Mouse (Mus musculus): ENCODE results near the gene 1700001K19Rik. TPM values are rescaled to one million over a fixed set of nuclear protein-coding genes. Genes with fewer than 3 reads are reported as not detected.

Gene 1700001K19Rik
- polyA plus RNA-seq (2015; fragmentation: Nextera tagmentation; extraction: Ambion mirVana) = not detected in 2 replicates

DNA sequence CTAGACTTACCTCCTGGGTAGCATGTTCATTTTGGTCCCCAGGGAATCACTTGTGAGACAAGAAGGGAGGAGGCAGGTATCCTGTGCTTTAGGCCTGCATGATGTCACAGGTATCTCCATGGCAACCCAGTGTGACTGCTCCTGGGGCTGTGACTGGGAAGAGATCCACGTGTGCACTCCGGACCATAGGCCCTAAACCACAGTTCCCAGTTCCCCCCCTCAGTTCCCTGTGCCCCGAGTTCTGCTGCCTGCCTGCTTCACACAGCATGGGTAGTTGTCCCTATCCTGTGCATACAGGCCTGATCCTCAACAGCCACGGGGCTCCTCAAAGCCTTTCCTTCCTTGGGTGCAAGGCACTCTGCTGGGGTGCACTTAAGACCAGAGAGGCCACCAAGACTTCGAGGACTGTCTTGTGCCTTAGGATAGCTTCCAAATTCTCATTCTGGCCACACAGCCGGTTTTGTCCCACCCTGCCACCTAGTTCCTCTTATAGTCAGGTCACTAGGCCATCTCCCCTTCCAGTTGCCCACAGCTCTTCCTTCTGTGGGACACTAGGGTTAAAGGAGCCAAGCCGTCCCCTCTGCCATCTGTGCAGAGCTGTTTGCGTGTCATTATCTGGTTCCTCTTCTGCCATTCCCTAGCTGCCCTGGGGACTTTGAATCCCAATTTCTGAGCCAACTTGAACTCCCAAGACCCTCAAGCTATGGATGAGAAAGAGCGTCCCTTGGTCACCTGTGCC, at the start of gene 1700001K19Rik:
1700001K19Rik (minus strand) TSS at position 59 of the 739 bp plus-strand sequence.
- Histone ChIP-seq H3K27me3 (replicated peaks; ENCODE audit: insufficient read depth, low read length) (no peaks in the 10 kb centered on the region), H3K4me2 (replicated peaks; ENCODE audit: low read depth, low read length) (no peak within 1 kb of the TSS), H3K9ac (replicated peaks; ENCODE audit: low read depth) (no peak within 1 kb of the TSS), H3K4me3 (ENCODE audit: low read depth, low read length) (no peak within 1 kb of the TSS), H3K36me3 (ENCODE audit: insufficient read depth, low read length) (no peaks in the 10 kb centered on the region), H3K27ac (ENCODE audit: low read length) (no peak within 1 kb of the TSS), H3K9me3 (ENCODE audit: low read length) (no peaks in the 10 kb centered on the region), H3K4me1 (ENCODE audit: insufficient read depth, low read depth, low read length) (no peaks in the 10 kb centered on the region; the same call in 1 of the 2 replicates)
- DNase-seq (ENCODE audit: low spot score) (no peak), ATAC-seq (no peak)
- WGBS = 64% methylated on average over 9 of the region's 9 CpGs
- no peak for TF ChIP-seq EP300 (IDR thresholded peaks at IDR 0.05)
- no peak for TF ChIP-seq CTCF (IDR thresholded peaks at IDR 0.05)

DNA sequence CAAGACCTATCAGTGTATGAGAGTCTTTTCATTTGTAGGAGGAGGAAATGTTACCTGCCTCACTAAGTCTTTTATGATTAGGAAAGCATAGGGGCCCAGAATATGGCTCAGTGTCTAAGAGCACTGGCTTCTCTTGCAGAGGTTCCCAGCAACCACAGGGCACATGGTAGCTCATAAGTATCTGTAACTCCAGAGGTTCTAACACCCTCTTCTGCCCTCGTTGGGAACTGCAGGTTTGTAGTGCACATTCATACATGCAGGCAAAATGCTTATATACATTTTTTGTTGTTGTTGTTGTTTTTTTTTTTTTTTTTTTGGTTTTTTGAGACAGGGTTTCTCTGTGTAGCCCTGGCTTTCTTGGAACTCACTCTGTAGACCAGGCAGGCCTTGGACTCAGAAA, 44.0 kb upstream of the 1700001K19Rik start:
- ATAC-seq (no peak), DNase-seq (ENCODE audit: low spot score) (no peak)
- H3K9me3 ChIP-seq (ENCODE audit: low read length) = no peaks in the 10 kb centered on the region
- TF ChIP-seq EP300 (IDR thresholded peaks at IDR 0.05) (no peak), CTCF (IDR thresholded peaks at IDR 0.05) (no peak)
- H3K36me3 ChIP-seq (ENCODE audit: insufficient read depth, low read length) = no peaks in the 10 kb centered on the region
- H3K4me2 ChIP-seq (replicated peaks; ENCODE audit: low read depth, low read length) = no peak overlapping the region
- no peak overlapping the region for H3K27ac ChIP-seq (ENCODE audit: low read length)
- 32% methylated on average over 1 of the region's 1 CpGs for WGBS
- no peak overlapping the region for H3K4me3 ChIP-seq (ENCODE audit: low read depth, low read length)
- H3K27me3 ChIP-seq (replicated peaks; ENCODE audit: insufficient read depth, low read length) = no peaks in the 10 kb centered on the region
- no peaks in the 10 kb centered on the region for H3K4me1 ChIP-seq (ENCODE audit: insufficient read depth, low read depth, low read length)
- no peak overlapping the region for H3K9ac ChIP-seq (replicated peaks; ENCODE audit: low read depth)

DNA sequence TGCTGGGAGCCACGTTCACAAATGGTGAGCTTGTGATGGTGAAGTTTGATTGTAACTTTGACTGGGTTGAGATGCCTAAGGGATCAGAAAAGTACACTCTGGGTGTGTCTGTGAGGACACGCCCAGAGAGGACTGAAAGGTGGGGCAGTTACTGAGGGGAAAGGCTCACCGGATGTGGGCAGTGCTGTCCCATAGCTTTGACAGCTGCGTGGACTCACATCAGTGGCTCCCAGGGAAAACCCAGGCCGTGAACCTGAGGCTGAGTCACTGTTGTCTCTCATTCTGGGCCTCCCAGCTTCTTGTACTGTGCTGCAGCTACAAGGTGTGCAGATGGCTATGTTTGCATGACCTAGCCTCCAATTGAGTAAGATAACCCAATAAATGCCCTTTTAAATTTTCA, 43.1 kb upstream of the 1700001K19Rik start:
- TF ChIP-seq EP300 (IDR thresholded peaks at IDR 0.05) (no peak), CTCF (IDR thresholded peaks at IDR 0.05) (no peak)
- H3K4me2 ChIP-seq (replicated peaks; ENCODE audit: low read depth, low read length) = no peak overlapping the region
- no peaks in the 10 kb centered on the region for H3K36me3 ChIP-seq (ENCODE audit: insufficient read depth, low read length)
- ATAC-seq = no peak
- no peaks in the 10 kb centered on the region for H3K27me3 ChIP-seq (replicated peaks; ENCODE audit: insufficient read depth, low read length)
- no peak overlapping the region for H3K4me3 ChIP-seq (ENCODE audit: low read depth, low read length)
- no peaks in the 10 kb centered on the region for H3K4me1 ChIP-seq (ENCODE audit: insufficient read depth, low read depth, low read length)
- no peaks in the 10 kb centered on the region for H3K9me3 ChIP-seq (ENCODE audit: low read length)
- no peak for DNase-seq (ENCODE audit: low spot score)
- no peak overlapping the region for H3K27ac ChIP-seq (ENCODE audit: low read length)
- H3K9ac ChIP-seq (replicated peaks; ENCODE audit: low read depth) = no peak overlapping the region
- 74% methylated on average over 5 of the region's 5 CpGs for WGBS

DNA sequence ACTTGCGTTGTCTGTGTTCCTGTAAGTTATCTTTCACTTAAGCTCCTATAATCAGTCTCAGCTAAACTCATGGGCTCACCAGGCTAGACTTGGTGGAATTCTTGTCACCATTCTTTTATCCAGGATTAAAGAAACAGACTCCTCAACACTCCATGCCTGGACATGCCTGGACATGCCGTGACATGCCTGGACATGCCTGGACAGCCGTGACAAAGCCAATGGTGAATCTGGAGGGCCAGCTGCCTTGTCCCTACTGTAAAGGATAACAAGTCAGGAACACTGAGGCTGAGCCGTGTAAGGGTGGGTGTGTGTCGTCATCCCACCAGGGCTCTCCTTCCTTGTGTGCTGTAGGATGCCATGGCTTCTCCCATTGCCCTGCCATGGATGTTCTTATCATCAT, 42.6 kb upstream of the 1700001K19Rik start:
- no peak for TF ChIP-seq EP300 (IDR thresholded peaks at IDR 0.05)
- Histone ChIP-seq H3K9me3 (ENCODE audit: low read length) (no peaks in the 10 kb centered on the region), H3K36me3 (ENCODE audit: insufficient read depth, low read length) (no peaks in the 10 kb centered on the region), H3K4me2 (replicated peaks; ENCODE audit: low read depth, low read length) (no peak overlapping the region), H3K9ac (replicated peaks; ENCODE audit: low read depth) (no peak overlapping the region), H3K4me3 (ENCODE audit: low read depth, low read length) (no peak overlapping the region), H3K27me3 (replicated peaks; ENCODE audit: insufficient read depth, low read length) (no peaks in the 10 kb centered on the region), H3K27ac (ENCODE audit: low read length) (no peak overlapping the region), H3K4me1 (ENCODE audit: insufficient read depth, low read depth, low read length) (no peaks in the 10 kb centered on the region)
- no peak for ATAC-seq
- 84% methylated on average over 5 of the region's 5 CpGs for WGBS
- no peak for DNase-seq (ENCODE audit: low spot score)

DNA sequence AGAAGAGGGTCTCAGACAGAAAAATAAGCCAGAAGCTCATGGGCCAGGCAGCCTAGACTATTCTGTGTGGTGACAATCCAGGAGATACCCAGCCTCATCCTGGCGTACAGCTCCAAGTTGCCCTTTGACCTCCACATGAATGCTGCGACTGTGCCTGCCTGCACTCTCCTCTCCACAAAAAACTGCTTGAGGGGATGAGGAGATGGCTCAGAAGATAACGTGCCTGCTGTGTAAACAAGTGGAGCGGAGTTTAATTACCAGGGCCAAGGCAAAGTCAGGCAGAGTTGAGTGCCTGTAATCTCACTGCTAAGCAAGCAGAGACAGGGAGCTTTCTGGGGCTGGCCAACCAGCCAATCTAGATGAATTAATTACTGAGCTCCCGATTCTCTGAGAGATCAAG, 33.6 kb upstream of the 1700001K19Rik start:
- Histone ChIP-seq H3K9me3 (ENCODE audit: low read length) (no peaks in the 10 kb centered on the region), H3K4me2 (replicated peaks; ENCODE audit: low read depth, low read length) (no peak overlapping the region), H3K27me3 (replicated peaks; ENCODE audit: insufficient read depth, low read length) (no peaks in the 10 kb centered on the region), H3K4me3 (ENCODE audit: low read depth, low read length) (no peak overlapping the region), H3K9ac (replicated peaks; ENCODE audit: low read depth) (no peak overlapping the region), H3K4me1 (ENCODE audit: insufficient read depth, low read depth, low read length) (no peaks in the 10 kb centered on the region), H3K36me3 (ENCODE audit: insufficient read depth, low read length) (no peaks in the 10 kb centered on the region), H3K27ac (ENCODE audit: low read length) (no peak overlapping the region)
- DNase-seq (ENCODE audit: low spot score) = no peak
- TF ChIP-seq CTCF (IDR thresholded peaks at IDR 0.05) = no peak
- no peak for TF ChIP-seq EP300 (IDR thresholded peaks at IDR 0.05)
- no peak for ATAC-seq
- 14% methylated on average over 5 of the region's 5 CpGs for WGBS

DNA sequence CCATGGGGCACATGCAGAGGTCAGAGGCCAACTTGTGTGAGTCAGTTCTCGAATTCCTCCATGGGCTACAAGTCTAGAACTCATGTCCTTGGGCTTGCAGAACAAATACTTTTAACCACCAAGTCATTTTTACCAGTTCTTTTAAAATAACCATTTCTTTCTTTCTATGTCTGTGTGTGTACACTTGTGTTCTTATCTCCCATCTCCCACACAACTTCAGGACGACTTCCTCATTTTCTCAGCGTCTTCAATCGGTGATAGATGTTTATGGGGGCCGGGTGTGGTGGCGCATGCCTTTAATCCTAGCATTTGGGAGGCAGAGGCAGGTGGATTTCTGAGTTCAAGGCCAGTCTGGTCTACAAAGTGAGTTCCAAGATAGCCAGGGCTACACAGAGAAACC, 31.8 kb upstream of the 1700001K19Rik start:
- Histone ChIP-seq H3K27me3 (replicated peaks; ENCODE audit: insufficient read depth, low read length) (no peaks in the 10 kb centered on the region), H3K4me2 (replicated peaks; ENCODE audit: low read depth, low read length) (no peak overlapping the region), H3K36me3 (ENCODE audit: insufficient read depth, low read length) (no peaks in the 10 kb centered on the region), H3K4me3 (ENCODE audit: low read depth, low read length) (no peak overlapping the region), H3K27ac (ENCODE audit: low read length) (no peak overlapping the region), H3K9ac (replicated peaks; ENCODE audit: low read depth) (no peak overlapping the region), H3K9me3 (ENCODE audit: low read length) (no peaks in the 10 kb centered on the region), H3K4me1 (ENCODE audit: insufficient read depth, low read depth, low read length) (no peaks in the 10 kb centered on the region)
- no peak for TF ChIP-seq CTCF (IDR thresholded peaks at IDR 0.05)
- 88% methylated on average over 6 of the region's 6 CpGs for WGBS
- ATAC-seq = no peak
- DNase-seq (ENCODE audit: low spot score) = no peak

Measured in lung, postnatal 0 days (tissue).